Mouse (Mus musculus): Measurements from ENCODE around the gene H2-DMb1.

GRCm38 (mm10) chr17:34140240-34140639 lies 12.6 kb upstream of the H2-DMb1 start:
- TF ChIP-seq CTCF (IDR thresholded peaks at IDR 0.05; ENCODE audit: extremely low read depth, insufficient read depth, low read length) (no peak), POLR2A (IDR thresholded peaks at IDR 0.05; ENCODE audit: extremely low read depth, insufficient read depth, low read length) (no peak)

Measured in cortical plate, adult 2 months (tissue).